Mouse (Mus musculus): ENCODE data around the gene Stk10. TPM values are rescaled to one million over a fixed set of nuclear protein-coding genes. Genes with fewer than 3 reads are reported as not detected.

The Stk10 gene
- polyA plus RNA-seq, 1 experiment from 2014 or later = 2.2 TPM

GRCm38 (mm10) chr11:32619257-32619816 is 86.2 kb downstream of the Stk10 start:
- H3K27ac ChIP-seq (replicated peaks in 1 of 2; ENCODE audit: control insufficient read depth in 1 of 2, insufficient read depth in 1 of 2, low read depth in 2 of 2, low read length in 2 of 2) = peak overlapping the region; percentile 83 to 84
- no peaks in the 10 kb centered on the region for H3K27me3 ChIP-seq (ENCODE audit: control insufficient read depth, insufficient read depth, low read length)
- no peaks in the 10 kb centered on the region for H3K9me3 ChIP-seq (ENCODE audit: control insufficient read depth, low read length)
- 0 out of 2 replicates have a peak overlapping the region, but pooled peaks have one; percentile 26 for H3K4me2 ChIP-seq (ENCODE audit: low read length)
- H3K4me1 ChIP-seq (ENCODE audit: control insufficient read depth in 2 of 2, insufficient read depth in 2 of 2, low read length in 2 of 2) = peaks cover 17 to 25% of the 10 kb centered on the region in 2 experiments
- ATAC-seq (ENCODE audit: insufficient number of reproducible peaks, insufficient read depth, low FRiP score, low read depth) = peak; percentile 87
- H3K9ac ChIP-seq (ENCODE audit: low read length) = peak overlapping the region; percentile 61; the same call in 1 of the 2 replicates
- 14% methylated on average over 8 of the region's 8 CpGs for WGBS
- H3K4me3 ChIP-seq (ENCODE audit: control insufficient read depth in 1 of 2, insufficient read depth in 1 of 2, low read depth in 1 of 2, low read length in 2 of 2) = no peak overlapping the region
- H3K36me3 ChIP-seq (ENCODE audit: control insufficient read depth, insufficient read depth, low read length) = peaks cover 3% of the 10 kb centered on the region; the same call in 1 of the 2 replicates

- no peak overlapping the region for H3K4me3 ChIP-seq (ENCODE audit: control insufficient read depth in 1 of 2, insufficient read depth in 1 of 2, low read depth in 1 of 2, low read length in 2 of 2)
- no peaks in the 10 kb centered on the region for H3K27me3 ChIP-seq (ENCODE audit: control insufficient read depth, insufficient read depth, low read length)
- no peak for ATAC-seq (ENCODE audit: insufficient number of reproducible peaks, insufficient read depth, low FRiP score, low read depth)
- peaks cover 17 to 25% of the 10 kb centered on the region in 2 experiments for H3K4me1 ChIP-seq (ENCODE audit: control insufficient read depth in 2 of 2, insufficient read depth in 2 of 2, low read length in 2 of 2)
- H3K36me3 ChIP-seq (ENCODE audit: control insufficient read depth, insufficient read depth, low read length) = peaks cover 3% of the 10 kb centered on the region; the same call in 1 of the 2 replicates
- no peaks in the 10 kb centered on the region for H3K9me3 ChIP-seq (ENCODE audit: control insufficient read depth, low read length)
- peak overlapping the region; percentile 75 to 83 for H3K27ac ChIP-seq (replicated peaks in 1 of 2; ENCODE audit: control insufficient read depth in 1 of 2, insufficient read depth in 1 of 2, low read depth in 2 of 2, low read length in 2 of 2)
- WGBS = 74% methylated on average over 6 of the region's 6 CpGs
- no peak overlapping the region for H3K4me2 ChIP-seq (ENCODE audit: low read length)
- H3K9ac ChIP-seq (ENCODE audit: low read length) = no peak overlapping the region; the same call in 1 of the 2 replicates
Measured at GRCm38 (mm10) chr11:32619866-32620456, 86.9 kb downstream of the Stk10 start.

- H3K9ac ChIP-seq (ENCODE audit: low read length) = no peak overlapping the region
- H3K4me1 ChIP-seq (ENCODE audit: control insufficient read depth in 2 of 2, insufficient read depth in 2 of 2, low read length in 2 of 2) = peaks cover 13 to 25% of the 10 kb centered on the region in 2 experiments
- no peak for ATAC-seq (ENCODE audit: insufficient number of reproducible peaks, insufficient read depth, low FRiP score, low read depth)
- H3K27me3 ChIP-seq (ENCODE audit: control insufficient read depth, insufficient read depth, low read length) = no peaks in the 10 kb centered on the region
- no peak overlapping the region for H3K4me3 ChIP-seq (ENCODE audit: control insufficient read depth in 1 of 2, insufficient read depth in 1 of 2, low read depth in 1 of 2, low read length in 2 of 2)
- H3K27ac ChIP-seq (replicated peaks in 1 of 2; ENCODE audit: control insufficient read depth in 1 of 2, insufficient read depth in 1 of 2, low read depth in 2 of 2, low read length in 2 of 2) = no peak overlapping the region
- H3K36me3 ChIP-seq (ENCODE audit: control insufficient read depth, insufficient read depth, low read length) = peaks cover 3% of the 10 kb centered on the region; the same call in 1 of the 2 replicates
- H3K4me2 ChIP-seq (ENCODE audit: low read length) = no peak overlapping the region
- 60% methylated on average over 12 of the region's 12 CpGs for WGBS
- no peaks in the 10 kb centered on the region for H3K9me3 ChIP-seq (ENCODE audit: control insufficient read depth, low read length)
Measured at GRCm38 (mm10) chr11:32621831-32622478, 88.8 kb downstream of the Stk10 start.

GRCm38 (mm10) chr11:32622479-32623190 is 89.5 kb downstream of the Stk10 start:
- no peaks in the 10 kb centered on the region for H3K27me3 ChIP-seq (ENCODE audit: control insufficient read depth, insufficient read depth, low read length)
- no peaks in the 10 kb centered on the region for H3K9me3 ChIP-seq (ENCODE audit: control insufficient read depth, low read length)
- H3K9ac ChIP-seq (ENCODE audit: low read length) = no peak overlapping the region
- no peak overlapping the region for H3K4me3 ChIP-seq (ENCODE audit: control insufficient read depth in 1 of 2, insufficient read depth in 1 of 2, low read depth in 1 of 2, low read length in 2 of 2)
- ATAC-seq (ENCODE audit: insufficient number of reproducible peaks, insufficient read depth, low FRiP score, low read depth) = no peak
- H3K4me1 ChIP-seq (ENCODE audit: control insufficient read depth in 2 of 2, insufficient read depth in 2 of 2, low read length in 2 of 2) = peaks cover 13 to 25% of the 10 kb centered on the region in 2 experiments
- H3K4me2 ChIP-seq (ENCODE audit: low read length) = no peak overlapping the region
- H3K36me3 ChIP-seq (ENCODE audit: control insufficient read depth, insufficient read depth, low read length) = peaks cover 3% of the 10 kb centered on the region; the same call in 1 of the 2 replicates
- no peak overlapping the region for H3K27ac ChIP-seq (replicated peaks in 1 of 2; ENCODE audit: control insufficient read depth in 1 of 2, insufficient read depth in 1 of 2, low read depth in 2 of 2, low read length in 2 of 2)
- 84% methylated on average over 13 of the region's 13 CpGs for WGBS

GRCm38 (mm10) chr11:32623236-32623635 is 90.1 kb downstream of the Stk10 start:
- H3K4me3 ChIP-seq (ENCODE audit: control insufficient read depth in 1 of 2, insufficient read depth in 1 of 2, low read depth in 1 of 2, low read length in 2 of 2) = no peak overlapping the region
- H3K4me2 ChIP-seq (ENCODE audit: low read length) = no peak overlapping the region
- no peak overlapping the region for H3K9ac ChIP-seq (ENCODE audit: low read length)
- no peaks in the 10 kb centered on the region for H3K27me3 ChIP-seq (ENCODE audit: control insufficient read depth, insufficient read depth, low read length)
- peaks cover 13 to 22% of the 10 kb centered on the region in 2 experiments for H3K4me1 ChIP-seq (ENCODE audit: control insufficient read depth in 2 of 2, insufficient read depth in 2 of 2, low read length in 2 of 2)
- WGBS = 78% methylated on average over 5 of the region's 5 CpGs
- no peak for ATAC-seq (ENCODE audit: insufficient number of reproducible peaks, insufficient read depth, low FRiP score, low read depth)
- H3K9me3 ChIP-seq (ENCODE audit: control insufficient read depth, low read length) = no peaks in the 10 kb centered on the region
- no peak overlapping the region for H3K27ac ChIP-seq (replicated peaks in 1 of 2; ENCODE audit: control insufficient read depth in 1 of 2, insufficient read depth in 1 of 2, low read depth in 2 of 2, low read length in 2 of 2)
- peaks cover 2% of the 10 kb centered on the region; the same call in 1 of the 2 replicates for H3K36me3 ChIP-seq (ENCODE audit: control insufficient read depth, insufficient read depth, low read length)

- no peaks in the 10 kb centered on the region for H3K9me3 ChIP-seq (ENCODE audit: control insufficient read depth, low read length)
- H3K36me3 ChIP-seq (ENCODE audit: control insufficient read depth, insufficient read depth, low read length) = no peaks in the 10 kb centered on the region
- H3K4me3 ChIP-seq (ENCODE audit: control insufficient read depth in 1 of 2, insufficient read depth in 1 of 2, low read depth in 1 of 2, low read length in 2 of 2) = no peak overlapping the region
- H3K9ac ChIP-seq (ENCODE audit: low read length) = no peak overlapping the region
- H3K27ac ChIP-seq (replicated peaks in 1 of 2; ENCODE audit: control insufficient read depth in 1 of 2, insufficient read depth in 1 of 2, low read depth in 2 of 2, low read length in 2 of 2) = no peak overlapping the region
- WGBS = 88% methylated on average over 6 of the region's 6 CpGs
- no peak for ATAC-seq (ENCODE audit: insufficient number of reproducible peaks, insufficient read depth, low FRiP score, low read depth)
- H3K4me2 ChIP-seq (ENCODE audit: low read length) = no peak overlapping the region
- H3K27me3 ChIP-seq (ENCODE audit: control insufficient read depth, insufficient read depth, low read length) = no peaks in the 10 kb centered on the region
- peaks cover 12 to 17% of the 10 kb centered on the region in 2 experiments for H3K4me1 ChIP-seq (ENCODE audit: control insufficient read depth in 2 of 2, insufficient read depth in 2 of 2, low read length in 2 of 2)
Measured at GRCm38 (mm10) chr11:32623912-32624311, 90.8 kb downstream of the Stk10 start.

- ATAC-seq (ENCODE audit: insufficient number of reproducible peaks, insufficient read depth, low FRiP score, low read depth) = no peak
Measured at GRCm38 (mm10) chr11:32625677-32626076, 92.6 kb downstream of the Stk10 start.

More at GRCm38 (mm10) chr11:32625677-32626076, 92.6 kb downstream of the Stk10 start:
- Histone ChIP-seq H3K27ac (replicated peaks in 1 of 2; ENCODE audit: control insufficient read depth in 1 of 2, insufficient read depth in 1 of 2, low read depth in 2 of 2, low read length in 2 of 2) (no peak overlapping the region), H3K4me1 (ENCODE audit: control insufficient read depth in 2 of 2, insufficient read depth in 2 of 2, low read length in 2 of 2) (peaks cover 3 to 4% of the 10 kb centered on the region in 2 experiments; a peak in 2 of 4 replicates), H3K9me3 (ENCODE audit: control insufficient read depth, low read length) (no peaks in the 10 kb centered on the region), H3K9ac (ENCODE audit: low read length) (no peak overlapping the region), H3K27me3 (ENCODE audit: control insufficient read depth, insufficient read depth, low read length) (no peaks in the 10 kb centered on the region), H3K36me3 (ENCODE audit: control insufficient read depth, insufficient read depth, low read length) (no peaks in the 10 kb centered on the region), H3K4me3 (ENCODE audit: control insufficient read depth in 1 of 2, insufficient read depth in 1 of 2, low read depth in 1 of 2, low read length in 2 of 2) (no peak overlapping the region), H3K4me2 (ENCODE audit: low read length) (no peak overlapping the region)
- 65% methylated on average over 1 of the region's 1 CpGs for WGBS
